Mouse (Mus musculus) lung, postnatal 25 days (tissue): ENCODE measurements around the gene Gtpbp8.

Source experiments
- DNase-seq: peaks from one replicate; pipeline ENCODE4 v3.0.0; 2022; ENCODE audit warnings: low spot score

Gtpbp8 gene

GRCm38 (mm10) chr16:44745866-44746562 is at the start of gene Gtpbp8:
Gene Gtpbp8, minus strand, starts transcription at chr16:44746363.
- DNase-seq: peak; percentile 90

GRCm38 (mm10) chr16:44794416-44794815 is 48.3 kb upstream of the Gtpbp8 start:
- DNase-seq: no peak

GRCm38 (mm10) chr16:44786934-44787333 is 40.8 kb upstream of the Gtpbp8 start:
- no peak for DNase-seq

GRCm38 (mm10) chr16:44780751-44781150 is 34.6 kb upstream of the Gtpbp8 start:
- DNase-seq: no peak

GRCm38 (mm10) chr16:44779494-44779893 is 33.3 kb upstream of the Gtpbp8 start:
- DNase-seq: no peak

GRCm38 (mm10) chr16:44778538-44779147 is 32.5 kb upstream of the Gtpbp8 start:
- DNase-seq: peak; percentile 67

GRCm38 (mm10) chr16:44774201-44774600 is 28.0 kb upstream of the Gtpbp8 start:
- no peak for DNase-seq

GRCm38 (mm10) chr16:44773673-44774072 is 27.5 kb upstream of the Gtpbp8 start:
- peak; percentile 33 for DNase-seq

- DNase-seq: no peak
These were observed 26.4 kb upstream of the Gtpbp8 start for GRCm38 (mm10) chr16:44772577-44772976.

GRCm38 (mm10) chr16:44767967-44768366 is 21.8 kb upstream of the Gtpbp8 start:
- DNase-seq: peak; percentile 43

GRCm38 (mm10) chr16:44767506-44767905 is 21.3 kb upstream of the Gtpbp8 start:
- DNase-seq: no peak

GRCm38 (mm10) chr16:44766320-44766892 is 20.2 kb upstream of the Gtpbp8 start:
- DNase-seq: no peak

- DNase-seq: no peak
These were observed 19.6 kb upstream of the Gtpbp8 start, which contains the start of gene Cd200r1 for GRCm38 (mm10) chr16:44765555-44766319. Gene Cd200r1, plus strand, starts transcription at chr16:44765736.

GRCm38 (mm10) chr16:44761811-44762210 is 15.6 kb upstream of the Gtpbp8 start:
- no peak for DNase-seq

- DNase-seq: no peak
These were observed 11.5 kb upstream of the Gtpbp8 start for GRCm38 (mm10) chr16:44757700-44758099.

GRCm38 (mm10) chr16:44748007-44748406 is 1.8 kb upstream of the Gtpbp8 start:
- no peak for DNase-seq

- DNase-seq: no peak
These were observed 695 bp downstream of the Gtpbp8 start for GRCm38 (mm10) chr16:44745471-44745865.

GRCm38 (mm10) chr16:44742753-44743152 is 3.4 kb downstream of the Gtpbp8 start:
- DNase-seq: no peak

- DNase-seq: peak; percentile 13
These were observed 10.0 kb downstream of the Gtpbp8 start for GRCm38 (mm10) chr16:44736118-44736517.

GRCm38 (mm10) chr16:44735676-44736075 is 10.5 kb downstream of the Gtpbp8 start:
- no peak for DNase-seq

GRCm38 (mm10) chr16:44734059-44734458 is 12.1 kb downstream of the Gtpbp8 start:
- DNase-seq: no peak

GRCm38 (mm10) chr16:44727525-44727924 is 18.6 kb downstream of the Gtpbp8 start:
- DNase-seq: no peak
